In genomic region chr5:135929685-135930424, GRCm38 (mm10) we compare ENCODE assay signal across 1 mouse cellular context.
TF ChIP-seq lines count a peak whose summit lies in the region.

No protein-coding gene starts in this region.

TF ChIP-seq in myocyte, 11 proteins besides CTCF, POLR2A, EP300 and RAD21 (continued from another document):
- TF ChIP-seq MYOD1 (IDR thresholded peaks at IDR 0.05; ENCODE audit: control insufficient read depth in 1 of 3, insufficient read length in 2 of 3, low read depth in 2 of 3), result no peak
